Mouse (Mus musculus) CH12.LX (cell line): ENCODE results near the gene Cox7a2. TPM values are rescaled to one million over a fixed set of nuclear protein-coding genes. Genes with fewer than 3 reads are reported as not detected.

Source experiments
- DNase-seq: peaks from one replicate; pipeline ENCODE4 v3.0.0-alpha.2; 2013; ENCODE audit errors: extremely low read depth
- H3K27ac ChIP-seq: 2 replicates; pipeline ENCODE4 v1.5.1; 2012; ENCODE audit warnings: low read depth, mild to moderate bottlenecking, control low read depth, moderate library complexity; ENCODE audit not compliant: insufficient read depth
- H3K27me3 ChIP-seq: replicated peaks from 2 replicates; pipeline ENCODE3; 2012; ENCODE audit warnings: inconsistent platforms
- H3K36me3 ChIP-seq, 2 experiments: replicated peaks in 1 of 2; 2 replicates each; pipeline versions ENCODE3 to v1.6.1; 2012; ENCODE audit warnings: inconsistent platforms in 1 of 2, low read length in 1 of 2, mild to moderate bottlenecking in 1 of 2, mixed read lengths in 1 of 2, moderate library complexity in 1 of 2; ENCODE audit not compliant: control insufficient read depth in 1 of 2, insufficient read depth in 1 of 2
- H3K4me1 ChIP-seq, 2 experiments: 2 replicates each; pipeline ENCODE4 v1.6.1; 2012; ENCODE audit warnings: inconsistent platforms in 1 of 2, moderate library complexity in 1 of 2; ENCODE audit not compliant: insufficient read depth in 2 of 2, control insufficient read depth in 1 of 2
- H3K4me2 ChIP-seq: 2 replicates; pipeline ENCODE4 v1.6.1; 2012; ENCODE audit warnings: low read depth, mild to moderate bottlenecking, control low read depth; ENCODE audit not compliant: poor library complexity, insufficient read depth, severe bottlenecking
- H3K4me3 ChIP-seq, 3 experiments: fragments of 150-350 bp in 1 of 3; sonication (generic) in 1 of 3; replicated peaks in 1 of 3; 2 replicates each; pipeline versions ENCODE3 to v1.5.1; 2011 to 2012; ENCODE audit warnings: low read depth in 2 of 3, low read length in 2 of 3, mild to moderate bottlenecking in 2 of 3, moderate library complexity in 2 of 3, control low read depth in 1 of 3, improper control_type of control experiment in 1 of 3, inconsistent platforms in 1 of 3, mixed read lengths in 1 of 3; ENCODE audit not compliant: poor library complexity in 1 of 3
- H3K79me2 ChIP-seq: replicated peaks from 2 replicates; pipeline ENCODE4 v1.6.1; 2012; ENCODE audit warnings: mild to moderate bottlenecking, moderate library complexity; ENCODE audit not compliant: control insufficient read depth, poor library complexity, insufficient read depth, severe bottlenecking; ENCODE audit errors: extremely low read depth
- H3K9ac ChIP-seq: 2 replicates; pipeline ENCODE4 v1.6.1; 2012; ENCODE audit warnings: low read depth, mild to moderate bottlenecking, control low read depth, moderate library complexity; ENCODE audit not compliant: insufficient read depth
- H3K9me3 ChIP-seq: replicated peaks from 2 replicates; pipeline ENCODE3; 2012; ENCODE audit warnings: low read length, inconsistent platforms, mixed read lengths
- BHLHE40 ChIP-seq: IDR thresholded peaks from 2 replicates; pipeline ENCODE4 v1.6.1; 2011; ENCODE audit warnings: mild to moderate bottlenecking, low read depth, low read length, improper control_type of control experiment
- CHD1 ChIP-seq: IDR thresholded peaks from 2 replicates; pipeline ENCODE4 v1.6.1; 2012; ENCODE audit warnings: low read depth, low read length, improper control_type of control experiment, inconsistent platforms
- CHD2 ChIP-seq: IDR thresholded peaks from 2 replicates; pipeline ENCODE4 v1.6.1; 2011; ENCODE audit warnings: low read length, improper control_type of control experiment
- CTCF ChIP-seq, 2 experiments: IDR thresholded peaks in 1 of 2; conservative IDR thresholded peaks in 1 of 2; 2 replicates each; pipeline ENCODE4 v1.5.1; 2011 to 2012; ENCODE audit warnings: low read depth in 2 of 2, low read length in 2 of 2, improper control_type of control experiment in 1 of 2, inconsistent platforms in 1 of 2, mild to moderate bottlenecking in 1 of 2, moderate library complexity in 1 of 2
- E2F4 ChIP-seq: IDR thresholded peaks from 2 replicates; pipeline ENCODE4 v1.6.1; 2011; ENCODE audit warnings: low read depth, low read length, improper control_type of control experiment; ENCODE audit not compliant: insufficient replicate concordance
- ELF1 ChIP-seq: IDR thresholded peaks from 2 replicates; pipeline ENCODE4 v1.6.1; 2014; ENCODE audit warnings: low read depth, mild to moderate bottlenecking, inconsistent platforms, low read length, improper control_type of control experiment
- EP300 ChIP-seq: IDR thresholded peaks from 2 replicates; pipeline ENCODE4 v1.6.1; 2011; ENCODE audit warnings: low read length, improper control_type of control experiment
- ETS1 ChIP-seq: conservative IDR thresholded peaks from 2 replicates; pipeline ENCODE4 v1.6.1; 2012; ENCODE audit warnings: low read depth, mild to moderate bottlenecking, inconsistent platforms, low read length, improper control_type of control experiment, moderate library complexity
- GABPA ChIP-seq: IDR thresholded peaks from 2 replicates; pipeline ENCODE4 v1.6.1; 2012; ENCODE audit warnings: low read depth, low read length, improper control_type of control experiment, inconsistent platforms; ENCODE audit not compliant: insufficient replicate concordance
- HCFC1 ChIP-seq: IDR thresholded peaks from 2 replicates; pipeline ENCODE4 v1.6.1; 2012; ENCODE audit warnings: low read depth, mild to moderate bottlenecking, inconsistent platforms, low read length, improper control_type of control experiment
- IRF4 ChIP-seq: IDR thresholded peaks from 2 replicates; pipeline ENCODE4 v1.6.1; 2014; ENCODE audit warnings: low read depth, mild to moderate bottlenecking, inconsistent platforms, low read length, improper control_type of control experiment
- JUN ChIP-seq: IDR thresholded peaks from 2 replicates; pipeline ENCODE4 v1.6.1; 2011; ENCODE audit warnings: low read depth, mild to moderate bottlenecking, low read length, improper control_type of control experiment, moderate library complexity; ENCODE audit not compliant: insufficient read depth
- JUND ChIP-seq: conservative IDR thresholded peaks from 2 replicates; pipeline ENCODE4 v1.6.1; 2011; ENCODE audit warnings: low read depth, low read length, improper control_type of control experiment
- KAT2A ChIP-seq: IDR thresholded peaks from 2 replicates; pipeline ENCODE4 v1.6.1; 2012; ENCODE audit warnings: low read length, improper control_type of control experiment, inconsistent platforms; ENCODE audit not compliant: insufficient replicate concordance
- MAFK ChIP-seq: IDR thresholded peaks from 2 replicates; pipeline ENCODE4 v1.6.1; 2011; ENCODE audit warnings: low read length, improper control_type of control experiment; ENCODE audit not compliant: insufficient replicate concordance
- MAX ChIP-seq: IDR thresholded peaks from 2 replicates; pipeline ENCODE4 v1.6.1; 2011; ENCODE audit warnings: low read length, improper control_type of control experiment
- MAZ ChIP-seq: IDR thresholded peaks from 2 replicates; pipeline ENCODE4 v1.6.1; 2012; ENCODE audit warnings: low read depth, mild to moderate bottlenecking, inconsistent platforms, low read length, improper control_type of control experiment, moderate library complexity
- MEF2A ChIP-seq: IDR thresholded peaks from 2 replicates; pipeline ENCODE4 v1.6.1; 2014; ENCODE audit warnings: low read depth, mild to moderate bottlenecking, inconsistent platforms, low read length, improper control_type of control experiment, borderline replicate concordance
- MXI1 ChIP-seq: IDR thresholded peaks from 2 replicates; pipeline ENCODE4 v1.6.1; 2011; ENCODE audit warnings: mild to moderate bottlenecking, low read depth, low read length, improper control_type of control experiment
- MYC ChIP-seq: IDR thresholded peaks from 2 replicates; pipeline ENCODE4 v1.6.1; 2011; ENCODE audit warnings: low read depth, mild to moderate bottlenecking, improper control_type of control experiment, low read length
- NELFE ChIP-seq: IDR thresholded peaks from 2 replicates; pipeline ENCODE4 v1.6.1; 2011; ENCODE audit warnings: low read depth, low read length, improper control_type of control experiment
- NRF1 ChIP-seq: IDR thresholded peaks from 2 replicates; pipeline ENCODE4 v1.6.1; 2014; ENCODE audit warnings: low read depth, mild to moderate bottlenecking, inconsistent platforms, low read length, improper control_type of control experiment, moderate library complexity
- PAX5 ChIP-seq: IDR thresholded peaks from 2 replicates; pipeline ENCODE4 v1.6.1; 2012; ENCODE audit warnings: low read length, inconsistent platforms, mixed read lengths
- POLR2A ChIP-seq: IDR thresholded peaks from 2 replicates; pipeline ENCODE4 v1.6.1; 2011; ENCODE audit warnings: low read depth, mild to moderate bottlenecking, improper control_type of control experiment, low read length
- POLR2AphosphoS2 ChIP-seq: IDR thresholded peaks from 2 replicates; pipeline ENCODE4 v1.6.1; 2011; ENCODE audit warnings: low read depth, low read length, improper control_type of control experiment
- RAD21 ChIP-seq: IDR thresholded peaks from 2 replicates; pipeline ENCODE4 v1.6.1; 2011; ENCODE audit warnings: low read depth, mild to moderate bottlenecking, low read length, improper control_type of control experiment, moderate library complexity
- RCOR1 ChIP-seq: conservative IDR thresholded peaks from 2 replicates; pipeline ENCODE4 v1.6.1; 2012; ENCODE audit warnings: low read depth, mild to moderate bottlenecking, inconsistent platforms, low read length, improper control_type of control experiment
- SIN3A ChIP-seq: IDR thresholded peaks from 2 replicates; pipeline ENCODE4 v1.6.1; 2012; ENCODE audit warnings: low read length, improper control_type of control experiment, inconsistent platforms
- SMC3 ChIP-seq: IDR thresholded peaks from 2 replicates; pipeline ENCODE4 v1.6.1; 2011; ENCODE audit warnings: low read depth, low read length, improper control_type of control experiment
- TBP ChIP-seq: conservative IDR thresholded peaks from 2 replicates; pipeline ENCODE4 v1.6.1; 2011; ENCODE audit warnings: low read depth, low read length, improper control_type of control experiment
- TCF12 ChIP-seq: IDR thresholded peaks from 2 replicates; pipeline ENCODE4 v1.6.1; 2014; ENCODE audit warnings: low read depth, mild to moderate bottlenecking, inconsistent platforms, low read length, improper control_type of control experiment
- UBTF ChIP-seq: IDR thresholded peaks from 2 replicates; pipeline ENCODE4 v1.6.1; 2012; ENCODE audit warnings: low read depth, mild to moderate bottlenecking, inconsistent platforms, low read length, improper control_type of control experiment, moderate library complexity
- USF1 ChIP-seq: IDR thresholded peaks from 2 replicates; pipeline ENCODE4 v1.6.1; 2014; ENCODE audit warnings: low read depth, mild to moderate bottlenecking, inconsistent platforms, low read length, improper control_type of control experiment
- USF2 ChIP-seq: conservative IDR thresholded peaks from 2 replicates; pipeline ENCODE4 v1.6.1; 2011; ENCODE audit warnings: low read depth, low read length, improper control_type of control experiment
- ZC3H11A ChIP-seq: IDR thresholded peaks from 2 replicates; pipeline ENCODE4 v1.6.1; 2012; ENCODE audit warnings: low read depth, mild to moderate bottlenecking, inconsistent platforms, low read length, improper control_type of control experiment
- ZKSCAN1 ChIP-seq: IDR thresholded peaks from 2 replicates; pipeline ENCODE4 v1.6.1; 2012; ENCODE audit warnings: low read depth, inconsistent platforms, low read length, improper control_type of control experiment, borderline replicate concordance
- ZMIZ1 ChIP-seq: IDR thresholded peaks from 2 replicates; pipeline ENCODE4 v1.6.1; 2012; ENCODE audit warnings: low read depth, mild to moderate bottlenecking, inconsistent platforms, low read length, improper control_type of control experiment
- ZNF384 ChIP-seq: IDR thresholded peaks from 2 replicates; pipeline ENCODE4 v1.6.1; 2012; ENCODE audit warnings: low read depth, low read length, improper control_type of control experiment, inconsistent platforms
- dilution Hi-C: fragments of 300-500 bp; cut with MboI; formaldehyde crosslinking; loops from 2 replicates; pipeline ENCODE4 v1.14.3; 2020; ENCODE audit warnings: low sequenced_read_pairs; ENCODE audit not compliant: extremely low pct_unique_long_range_greater_than_20kb, extremely low pct_ligation_motif_present
- in situ Hi-C: fragments of 300-500 bp; cut with MboI; formaldehyde crosslinking; loops from 3 replicates; pipeline ENCODE4 v1.14.3; 2019; ENCODE audit warnings: low sequenced_read_pairs, low pct_ligation_motif_present, low pct_unique_long_range_greater_than_20kb, mixed read lengths
- polyA plus RNA-seq: library from polyadenylated mRNA; unstranded; fragments of >175 nt; gene quantifications from 2 replicates; pipeline ENCODE4 v1.2.1, GENCODE M21; 2012; ENCODE audit warnings: low read depth; ENCODE audit not compliant: insufficient read length
- total RNA-seq, 2 experiments: library from RNA; depleted of rRNA; stranded (reverse); fragments of 300-350 nt in 1 of 2; fragments of >200 nt in 1 of 2; gene quantifications; 2 replicates each; pipeline ENCODE4 v1.2.3; 2012 to 2014

Gene Cox7a2
- total and polyA plus RNA-seq, 3 experiments: 307 to 597 (median 393) TPM

- H3K27ac ChIP-seq: no peak overlapping the region
- no peaks in the 10 kb centered on the region for H3K9me3 ChIP-seq
- DNase-seq: peak; percentile 78
- in situ Hi-C loops: no loop called here
- peaks cover 3 to 13% of the 10 kb centered on the region in 2 experiments for H3K4me1 ChIP-seq
- H3K36me3 ChIP-seq: no peaks in the 10 kb centered on the region
- H3K9ac ChIP-seq: peak overlapping the region; percentile 47; the same call in 1 of the 2 replicates
- no peaks in the 10 kb centered on the region for H3K79me2 ChIP-seq
- dilution Hi-C loops: no loop called here
- no peaks in the 10 kb centered on the region for H3K27me3 ChIP-seq
- no peak for TF ChIP-seq ZC3H11A
- TF ChIP-seq CHD2: no peak
- TF ChIP-seq MXI1: no peak
- peak; percentile 33; the same call in 1 of the 2 replicates for TF ChIP-seq SIN3A
- TF ChIP-seq HCFC1: no peak
- no peak for TF ChIP-seq NELFE
- no peak for TF ChIP-seq POLR2AphosphoS2
- no peak for TF ChIP-seq E2F4
- peak; percentile 70 for TF ChIP-seq EP300
- no peak for TF ChIP-seq JUND
- TF ChIP-seq NRF1: no peak
- TF ChIP-seq TCF12: peak; percentile 27; the same call in 1 of the 2 replicates
- no peak for TF ChIP-seq USF1
- TF ChIP-seq TBP: no peak
- no peak for TF ChIP-seq GABPA
- no peak for TF ChIP-seq MYC
- TF ChIP-seq ZNF384: no peak
- TF ChIP-seq ZKSCAN1: no peak
- TF ChIP-seq RAD21: no peak
- no peak for TF ChIP-seq MAZ
- no peak for TF ChIP-seq PAX5
- TF ChIP-seq UBTF: no peak
- peak; percentile 41 for TF ChIP-seq ETS1
- TF ChIP-seq POLR2A: no peak
- TF ChIP-seq CTCF (conservative IDR thresholded peaks at IDR 0.05 in 1 of 2, IDR thresholded peaks at IDR 0.05 in 1 of 2; ENCODE audit: low read depth in 2 of 2, low read length in 2 of 2): no peak
- TF ChIP-seq ELF1: no peak
- no peak for TF ChIP-seq MAX
- no peak for TF ChIP-seq SMC3
- 0 out of 2 replicates have a peak, but pooled peaks have one; percentile 10 for TF ChIP-seq MEF2A
- TF ChIP-seq JUN: no peak
- 0 out of 2 replicates have a peak, but pooled peaks have one; percentile 32 for TF ChIP-seq RCOR1
- TF ChIP-seq USF2: no peak
- TF ChIP-seq MAFK: no peak
- peak; percentile 62; the same call in 1 of the 2 replicates for TF ChIP-seq IRF4
- peak; percentile 37; the same call in 1 of the 2 replicates for TF ChIP-seq BHLHE40
- no peak for TF ChIP-seq ZMIZ1
- no peak for TF ChIP-seq KAT2A
- no peak for TF ChIP-seq CHD1
- TF ChIP-seq, all 38 proteins: peak for 8
- H3K4me2 ChIP-seq: peak overlapping the region; percentile 77
- peak overlapping the region in 1 of 3 experiments; percentile 2 for H3K4me3 ChIP-seq
Measured at GRCm38 (mm10) chr9:79735608-79736007, 24.1 kb downstream of the Cox7a2 start.
